Mouse (Mus musculus): ENCODE results near the gene Pink1. TPM values are rescaled to one million over a fixed set of nuclear protein-coding genes. Genes with fewer than 3 reads are reported as not detected.

Gene Pink1
- total RNA-seq, 1 experiment = 13.4 TPM

DNA sequence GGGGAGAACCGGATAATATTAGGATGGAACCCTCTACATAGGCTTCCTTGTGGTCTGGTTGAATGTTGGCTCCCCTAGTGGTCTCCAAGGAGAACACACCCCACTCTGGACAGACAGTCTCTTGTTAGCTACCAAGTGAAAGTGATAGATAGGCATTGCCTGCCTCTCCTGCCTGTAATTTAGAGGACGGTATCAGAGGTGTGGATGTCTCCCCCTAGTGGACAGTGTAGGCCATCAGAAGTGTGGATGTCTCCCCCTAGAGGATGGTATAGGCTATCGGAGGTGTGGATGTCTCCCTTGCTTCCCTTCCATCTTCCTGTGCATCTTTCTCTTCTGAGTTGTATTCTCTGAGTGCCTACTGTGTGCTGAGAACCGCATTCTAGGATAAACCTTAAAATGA, 43.3 kb downstream of the Pink1 start:
- Histone ChIP-seq H3K9me3 (ENCODE audit: control insufficient read depth, insufficient read depth, low read depth, low read length) (no peaks in the 10 kb centered on the region), H3K4me1 (ENCODE audit: control insufficient read depth in 2 of 2, insufficient read depth in 2 of 2, low read length in 2 of 2, poor library complexity in 1 of 2) (peaks cover 0 to 4% of the 10 kb centered on the region in 2 experiments; a peak in 2 of 4 replicates), H3K36me3 (ENCODE audit: control insufficient read depth, insufficient read depth, low read length, poor library complexity, severe bottlenecking) (no peaks in the 10 kb centered on the region), H3K9ac (ENCODE audit: insufficient read depth, low read depth, low read length, poor library complexity, severe bottlenecking) (no peak overlapping the region), H3K4me3 (ENCODE audit: insufficient read depth in 1 of 2, low read depth in 1 of 2, low read length in 2 of 2, poor library complexity in 1 of 2, severe bottlenecking in 1 of 2) (no peak overlapping the region), H3K27ac (ENCODE audit: insufficient read depth, low read depth, low read length, poor library complexity, severe bottlenecking) (no peak overlapping the region)
- DNase-seq (ENCODE audit: low read depth, low spot score) = peak; percentile 95
- in situ Hi-C loops (cut with MboI; ENCODE audit: low sequenced_read_pairs in 2 of 2, unreplicated experiment in 2 of 2) = no loop called here
- no peak for TF ChIP-seq MAFK (IDR thresholded peaks at IDR 0.05; ENCODE audit: insufficient read depth, low read depth, low read length)
- peak; percentile 72 for TF ChIP-seq ZNF384 (IDR thresholded peaks at IDR 0.05; ENCODE audit: low read depth, low read length)
- peak; percentile 36; the same call in 1 of the 2 replicates for TF ChIP-seq HCFC1 (IDR thresholded peaks at IDR 0.05; ENCODE audit: borderline replicate concordance, insufficient read depth, low read length)
- TF ChIP-seq ZC3H11A (IDR thresholded peaks at IDR 0.05; ENCODE audit: borderline replicate concordance, low read depth, low read length) = peak; percentile 62; the same call in 1 of the 2 replicates
- no peak for TF ChIP-seq CHD2 (IDR thresholded peaks at IDR 0.05; ENCODE audit: low read depth, low read length)

DNA sequence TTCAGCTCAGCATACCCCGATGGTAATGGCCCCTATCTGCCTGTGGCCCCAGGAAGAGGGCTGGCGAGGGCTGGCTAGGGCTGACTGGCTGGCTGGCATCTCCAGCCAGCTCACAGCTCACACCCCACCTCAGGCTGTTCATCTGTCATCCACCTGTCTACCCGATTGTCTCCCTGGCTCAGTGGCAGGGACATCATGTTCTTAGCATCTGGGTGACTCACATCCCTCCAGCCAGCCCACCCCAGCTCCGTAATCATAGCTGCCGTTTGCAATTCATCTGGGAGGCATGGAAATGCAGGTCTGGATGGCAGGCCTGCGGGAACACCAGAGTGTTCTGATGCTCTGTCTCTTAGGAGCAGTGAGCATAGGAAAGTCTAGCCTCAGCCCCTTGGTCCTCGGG, 47.8 kb downstream of the Pink1 start:
- in situ Hi-C loops (cut with MboI; ENCODE audit: low sequenced_read_pairs in 2 of 2, unreplicated experiment in 2 of 2) = no loop called here
- Histone ChIP-seq H3K9ac (ENCODE audit: insufficient read depth, low read depth, low read length, poor library complexity, severe bottlenecking) (no peak overlapping the region), H3K9me3 (ENCODE audit: control insufficient read depth, insufficient read depth, low read depth, low read length) (no peaks in the 10 kb centered on the region), H3K36me3 (ENCODE audit: control insufficient read depth, insufficient read depth, low read length, poor library complexity, severe bottlenecking) (no peaks in the 10 kb centered on the region), H3K27ac (ENCODE audit: insufficient read depth, low read depth, low read length, poor library complexity, severe bottlenecking) (no peak overlapping the region), H3K4me3 (ENCODE audit: insufficient read depth in 1 of 2, low read depth in 1 of 2, low read length in 2 of 2, poor library complexity in 1 of 2, severe bottlenecking in 1 of 2) (no peak overlapping the region), H3K4me1 (ENCODE audit: control insufficient read depth in 2 of 2, insufficient read depth in 2 of 2, low read length in 2 of 2, poor library complexity in 1 of 2) (peaks cover 0 to 4% of the 10 kb centered on the region in 2 experiments; a peak in 2 of 4 replicates)
- DNase-seq (ENCODE audit: low read depth, low spot score) = no peak
- TF ChIP-seq HCFC1 (IDR thresholded peaks at IDR 0.05; ENCODE audit: borderline replicate concordance, insufficient read depth, low read length) (no peak), CHD2 (IDR thresholded peaks at IDR 0.05; ENCODE audit: low read depth, low read length) (no peak)

DNA sequence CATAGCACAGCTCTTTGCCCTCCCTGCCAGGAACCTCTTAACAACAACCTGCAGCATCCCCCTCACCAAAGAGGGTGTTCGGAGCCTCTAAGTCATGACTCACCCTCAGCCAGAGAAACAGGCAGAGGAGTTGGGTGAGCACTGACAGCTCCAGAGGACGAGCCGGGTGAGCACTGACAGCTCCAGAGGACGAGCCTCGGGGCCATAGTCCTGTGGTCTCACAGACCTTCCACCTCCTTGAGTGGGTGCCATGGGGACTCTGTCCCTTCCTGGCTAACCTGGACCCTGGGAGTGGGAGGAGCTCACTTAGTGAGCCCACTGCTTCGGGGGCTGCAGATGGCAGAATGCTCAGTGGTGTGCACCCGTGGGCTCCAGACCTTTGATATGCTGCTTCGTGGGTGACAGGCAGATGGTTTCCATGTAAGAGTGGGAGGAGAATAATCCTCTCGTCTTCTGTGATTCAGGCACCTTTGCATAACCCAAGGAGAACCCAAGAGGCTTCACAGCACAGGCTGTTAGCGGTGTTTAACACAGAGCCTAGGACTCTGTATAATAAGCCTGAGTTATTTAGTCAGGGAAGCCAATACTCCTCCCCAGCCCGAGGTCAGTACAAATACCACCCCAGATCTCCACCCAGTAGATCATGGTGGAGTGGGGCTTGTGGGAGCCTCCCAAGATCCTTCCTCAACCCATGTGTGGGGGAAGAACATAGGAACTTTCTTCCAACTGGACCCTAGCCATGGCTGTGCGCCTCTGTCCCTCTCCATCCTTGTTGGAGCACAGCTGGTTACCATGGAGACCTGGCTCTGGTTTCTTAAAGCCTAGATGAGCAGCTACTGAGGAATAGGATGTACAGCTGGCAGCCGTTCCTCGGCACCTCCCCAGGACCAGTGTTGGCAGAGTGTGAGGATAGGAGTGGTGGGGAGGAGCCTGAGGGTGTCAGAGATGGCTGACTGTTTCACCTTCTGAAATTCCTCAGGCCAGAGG, 53.8 kb downstream of the Pink1 start:
- no peaks in the 10 kb centered on the region for H3K9me3 ChIP-seq (ENCODE audit: control insufficient read depth, insufficient read depth, low read depth, low read length)
- in situ Hi-C loops (cut with MboI; ENCODE audit: low sequenced_read_pairs in 2 of 2, unreplicated experiment in 2 of 2) = no loop called here
- no peak overlapping the region for H3K27ac ChIP-seq (ENCODE audit: insufficient read depth, low read depth, low read length, poor library complexity, severe bottlenecking)
- H3K4me1 ChIP-seq (ENCODE audit: control insufficient read depth in 2 of 2, insufficient read depth in 2 of 2, low read length in 2 of 2, poor library complexity in 1 of 2) = no peaks in the 10 kb centered on the region
- TF ChIP-seq ZNF384 (IDR thresholded peaks at IDR 0.05; ENCODE audit: low read depth, low read length) = no peak
- TF ChIP-seq ZC3H11A (IDR thresholded peaks at IDR 0.05; ENCODE audit: borderline replicate concordance, low read depth, low read length) = no peak
- no peak for TF ChIP-seq MAFK (IDR thresholded peaks at IDR 0.05; ENCODE audit: insufficient read depth, low read depth, low read length)
- no peak for TF ChIP-seq HCFC1 (IDR thresholded peaks at IDR 0.05; ENCODE audit: borderline replicate concordance, insufficient read depth, low read length)
- TF ChIP-seq CHD2 (IDR thresholded peaks at IDR 0.05; ENCODE audit: low read depth, low read length) = no peak
- H3K4me3 ChIP-seq (ENCODE audit: insufficient read depth in 1 of 2, low read depth in 1 of 2, low read length in 2 of 2, poor library complexity in 1 of 2, severe bottlenecking in 1 of 2) = no peak overlapping the region
- no peak overlapping the region for H3K9ac ChIP-seq (ENCODE audit: insufficient read depth, low read depth, low read length, poor library complexity, severe bottlenecking)
- no peaks in the 10 kb centered on the region for H3K36me3 ChIP-seq (ENCODE audit: control insufficient read depth, insufficient read depth, low read length, poor library complexity, severe bottlenecking)
- no peak for DNase-seq (ENCODE audit: low read depth, low spot score)

DNA sequence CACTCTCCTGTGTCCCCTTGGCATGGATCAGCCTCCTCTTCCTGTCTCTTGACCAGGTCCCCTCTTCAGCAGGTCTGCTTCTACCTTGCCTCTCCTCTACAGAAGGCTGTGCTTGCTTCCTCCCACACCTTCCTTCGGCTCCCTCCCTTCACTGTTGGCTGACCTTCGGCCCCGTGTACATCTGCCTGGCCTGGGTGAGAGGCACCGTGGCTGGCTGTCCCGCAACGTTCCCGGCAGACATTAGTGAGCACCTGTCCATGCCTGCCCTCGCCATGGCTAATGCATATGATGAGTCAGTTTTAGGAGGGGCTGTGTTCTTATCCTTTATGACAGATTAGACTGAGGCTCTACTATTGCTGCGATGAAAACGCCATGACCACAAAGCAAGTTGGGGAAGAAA, 58.2 kb downstream of the Pink1 start:
- Histone ChIP-seq H3K4me1 (ENCODE audit: control insufficient read depth in 2 of 2, insufficient read depth in 2 of 2, low read length in 2 of 2, poor library complexity in 1 of 2) (no peaks in the 10 kb centered on the region), H3K27ac (ENCODE audit: insufficient read depth, low read depth, low read length, poor library complexity, severe bottlenecking) (no peak overlapping the region), H3K4me3 (ENCODE audit: insufficient read depth in 1 of 2, low read depth in 1 of 2, low read length in 2 of 2, poor library complexity in 1 of 2, severe bottlenecking in 1 of 2) (no peak overlapping the region), H3K9me3 (ENCODE audit: control insufficient read depth, insufficient read depth, low read depth, low read length) (no peaks in the 10 kb centered on the region), H3K9ac (ENCODE audit: insufficient read depth, low read depth, low read length, poor library complexity, severe bottlenecking) (no peak overlapping the region), H3K36me3 (ENCODE audit: control insufficient read depth, insufficient read depth, low read length, poor library complexity, severe bottlenecking) (no peaks in the 10 kb centered on the region)
- TF ChIP-seq ZC3H11A (IDR thresholded peaks at IDR 0.05; ENCODE audit: borderline replicate concordance, low read depth, low read length) (no peak), CHD2 (IDR thresholded peaks at IDR 0.05; ENCODE audit: low read depth, low read length) (no peak), MAFK (IDR thresholded peaks at IDR 0.05; ENCODE audit: insufficient read depth, low read depth, low read length) (no peak), HCFC1 (IDR thresholded peaks at IDR 0.05; ENCODE audit: borderline replicate concordance, insufficient read depth, low read length) (no peak), ZNF384 (IDR thresholded peaks at IDR 0.05; ENCODE audit: low read depth, low read length) (no peak)
- in situ Hi-C loops (cut with MboI; ENCODE audit: low sequenced_read_pairs in 2 of 2, unreplicated experiment in 2 of 2) = no loop called here
- no peak for DNase-seq (ENCODE audit: low read depth, low spot score)

Other genes with a start within 250 kb of the Pink1 start
- gene Hp1bp3, start 110.0 kb downstream of the Pink1 start, total RNA-seq (2012; rRNA removed) = 27.2 and 31.1 TPM in 2 replicates
- 2.9 and 4.6 TPM in 2 replicates for gene Sh2d5, start 75.9 kb downstream of the Pink1 start, total RNA-seq (2012; rRNA removed)
- 0.40 and 0.63 TPM in 2 replicates for gene Kif17, start 75.9 kb downstream of the Pink1 start, total RNA-seq (2012; rRNA removed)
- gene Ddost, start 21.6 kb downstream of the Pink1 start, total RNA-seq (2012; rRNA removed) = 317 and 466 TPM in 2 replicates
- 1.9 and 3.1 TPM in 2 replicates for gene Cda, start 41.7 kb upstream of the Pink1 start, total RNA-seq (2012; rRNA removed)
- gene Fam43b, start 70.2 kb upstream of the Pink1 start, total RNA-seq (2012; rRNA removed) = 0.69 and 0.89 TPM in 2 replicates
- 58.4 and 62.3 TPM in 2 replicates for gene Mul1, start 108.4 kb upstream of the Pink1 start, total RNA-seq (2012; rRNA removed)
- 1.2 and 1.4 TPM in 2 replicates for gene Camk2n1, start 128.0 kb upstream of the Pink1 start, total RNA-seq (2012; rRNA removed)

All from ES-E14 (cell line).